8 mouse cellular contexts compared by ENCODE assay signal in genomic region chr3:84227628-84228027, GRCm38 (mm10). TPM values are rescaled to one million over a fixed set of nuclear protein-coding genes. Genes with fewer than 3 reads are reported as not detected.
DNase-seq lines count a peak whose midpoint lies in the region; ATAC-seq and TF ChIP-seq lines count a peak whose summit lies in the region.
"Had no signal": no experiment of that assay in that cellular context is flagged by ENCODE, and none has a peak within 500 bp of the region (broad histone marks: within the 10 kb centered on the region; RNA-seq: fewer than 3 reads in every experiment).

No protein-coding gene starts in this region.

- no peaks in the 10 kb centered on the region for H3K36me3 ChIP-seq in kidney, adult 2 months (ENCODE audit: control insufficient read depth, insufficient read depth, low read length)
- H3K36me3 ChIP-seq in hindbrain, embryonic 14.5 days (replicated peaks; ENCODE audit: control insufficient read depth, insufficient read depth): no peaks in the 10 kb centered on the region
- no peaks in the 10 kb centered on the region for H3K36me3 ChIP-seq in midbrain, embryonic 15.5 days (replicated peaks)

- no peaks in the 10 kb centered on the region for H3K27me3 ChIP-seq in kidney, adult 2 months (replicated peaks; ENCODE audit: control insufficient read depth, insufficient read depth, low read length)
- no peaks in the 10 kb centered on the region for H3K27me3 ChIP-seq in hindbrain, embryonic 14.5 days (ENCODE audit: control insufficient read depth, insufficient read depth, low read length)
- no peaks in the 10 kb centered on the region for H3K27me3 ChIP-seq in midbrain, embryonic 15.5 days (replicated peaks)

- WGBS in kidney, adult 2 months: 46% methylated on average over 8 of the region's 8 CpGs
- 42% methylated on average over 8 of the region's 8 CpGs for WGBS in hindbrain, embryonic 14.5 days
- 38% methylated on average over 8 of the region's 8 CpGs for WGBS in midbrain, embryonic 15.5 days

- no peak for ATAC-seq in hindbrain, embryonic 14.5 days (ENCODE audit: low FRiP score)
- no peak for ATAC-seq in midbrain, embryonic 15.5 days (replicated peaks)

- no peak overlapping the region for H3K9ac ChIP-seq in hindbrain, embryonic 14.5 days
- H3K9ac ChIP-seq in midbrain, embryonic 15.5 days: no peak overlapping the region

- TF ChIP-seq CTCF in kidney, adult 2 months (conservative IDR thresholded peaks at IDR 0.05; ENCODE audit: insufficient read depth, insufficient read length, low read depth, low read length): no peak

- no peak for TF ChIP-seq POLR2A in kidney, adult 2 months (IDR thresholded peaks at IDR 0.05; ENCODE audit: low read depth, low read length)

- no peak overlapping the region for H3K4me3 ChIP-seq in kidney, adult 2 months (ENCODE audit: insufficient read depth, low read depth, low read length)
- no peak overlapping the region for H3K4me3 ChIP-seq in brown adipose tissue, adult 24 weeks (ENCODE audit: insufficient read depth, low read depth, low read length)
- H3K4me3 ChIP-seq in hindbrain, embryonic 14.5 days (replicated peaks; ENCODE audit: low read length): no peak overlapping the region
- H3K4me3 ChIP-seq in midbrain, embryonic 15.5 days: no peak overlapping the region

- peak; percentile 24 for DNase-seq in kidney, adult 2 months
- no peak for DNase-seq in kidney, adult 9 months
- no peak for DNase-seq in hindbrain, embryonic 14.5 days (ENCODE audit: low spot score)
- no peak for DNase-seq in ovary, postnatal 10 days (ENCODE audit: low spot score)
- DNase-seq in embryo, embryonic 9.5 days (ENCODE audit: extremely low spot score): no peak
- DNase-seq: right cerebral cortex, postnatal 4 days had no signal

- H3K4me1 ChIP-seq in kidney, adult 2 months (ENCODE audit: control insufficient read depth, insufficient read depth, low read length): peaks cover 39% of the 10 kb centered on the region
- peaks cover 16% of the 10 kb centered on the region for H3K4me1 ChIP-seq in brown adipose tissue, adult 24 weeks (ENCODE audit: control insufficient read depth, insufficient read depth, insufficient read length, low read length)
- peaks cover 15% of the 10 kb centered on the region; the same call in 1 of the 2 replicates for H3K4me1 ChIP-seq in hindbrain, embryonic 14.5 days (replicated peaks; ENCODE audit: control insufficient read depth, insufficient read depth, low read length)
- H3K4me1 ChIP-seq in midbrain, embryonic 15.5 days: peaks cover 25% of the 10 kb centered on the region

- no peaks in the 10 kb centered on the region for H3K9me3 ChIP-seq in hindbrain, embryonic 14.5 days (ENCODE audit: control insufficient read depth, low read length)
- H3K9me3 ChIP-seq in midbrain, embryonic 15.5 days: no peaks in the 10 kb centered on the region

- H3K27ac ChIP-seq in kidney, adult 2 months (ENCODE audit: insufficient read depth, low read depth, low read length): peak overlapping the region; percentile 5; the same call in 1 of the 2 replicates
- H3K27ac ChIP-seq in brown adipose tissue, adult 24 weeks (replicated peaks; ENCODE audit: low read depth, low read length): 0 out of 2 replicates have a peak overlapping the region, but pooled peaks have one; percentile 4
- 0 out of 2 replicates have a peak overlapping the region, but pooled peaks have one; percentile 10 for H3K27ac ChIP-seq in hindbrain, embryonic 14.5 days
- no peak overlapping the region for H3K27ac ChIP-seq in midbrain, embryonic 15.5 days

- peak overlapping the region; percentile 23; the same call in 1 of the 2 replicates for H3K4me2 ChIP-seq in hindbrain, embryonic 14.5 days (replicated peaks)
- H3K4me2 ChIP-seq in midbrain, embryonic 15.5 days: peak overlapping the region; percentile 7; the same call in 1 of the 2 replicates

RNA-seq across cellular contexts. Expression of gene Gm6525, which starts 53.7 kb away (rescaled TPM):
- polyA plus RNA-seq in kidney, adult 2 months (2012; rRNA removed): not detected in 2 replicates
- polyA plus RNA-seq in brown adipose tissue, adult 24 weeks (2012; ENCODE audit: insufficient read depth, insufficient read length, missing spikeins): 2.9 TPM in 1 of 2 replicates, not detected in the other
- 0.74 and 2.7 TPM in 2 replicates for polyA plus RNA-seq in hindbrain, embryonic 14.5 days (2014; fragmentation: Nextera tagmentation; extraction: Ambion mirVana)
- polyA plus RNA-seq in midbrain, embryonic 15.5 days (2015; fragmentation: Nextera tagmentation; extraction: Ambion mirVana): 2.0 and 2.5 TPM in 2 replicates
